19 mouse cellular contexts compared by ENCODE assay signal in genomic region chr10:67669066-67669465, GRCm38 (mm10).
"Had no signal": no experiment of that assay in that cellular context is flagged by ENCODE, and none has a peak within 500 bp of the region (broad histone marks: within the 10 kb centered on the region; RNA-seq: fewer than 3 reads in every experiment).

No protein-coding gene starts in this region.

- H3K27ac ChIP-seq: liver, embryonic 15.5 days; midbrain, embryonic 10.5 days; midbrain, embryonic 12.5 days; neural tube, embryonic 13.5 days; neural tube, embryonic 15.5 days had no signal

- DNase-seq: liver, postnatal 0 days; lung, embryonic 14.5 days; lung, postnatal 10 days; lung, postnatal 4 days; midbrain, embryonic 14.5 days; right cerebral cortex, adult 18-20 months; right cerebral cortex, postnatal 25 days; right cerebral cortex, postnatal 4 days; spleen, adult 18-20 months; thymus, adult 2 months; thymus, postnatal 25 days; thymus, postnatal 4 days had no signal

- H3K4me1 ChIP-seq: liver, embryonic 15.5 days; midbrain, embryonic 10.5 days; midbrain, embryonic 12.5 days; neural tube, embryonic 13.5 days; neural tube, embryonic 15.5 days had no signal

- H3K4me3 ChIP-seq: liver, embryonic 15.5 days; midbrain, embryonic 10.5 days; midbrain, embryonic 12.5 days; myocyte; neural tube, embryonic 13.5 days; neural tube, embryonic 15.5 days had no signal

- H3K9me3 ChIP-seq: liver, embryonic 15.5 days; midbrain, embryonic 12.5 days; neural tube, embryonic 13.5 days; neural tube, embryonic 15.5 days had no signal

- H3K27me3 ChIP-seq: liver, embryonic 15.5 days; midbrain, embryonic 12.5 days; neural tube, embryonic 13.5 days; neural tube, embryonic 15.5 days had no signal

- H3K36me3 ChIP-seq: liver, embryonic 15.5 days; midbrain, embryonic 10.5 days; midbrain, embryonic 12.5 days; neural tube, embryonic 13.5 days; neural tube, embryonic 15.5 days had no signal

- ATAC-seq: liver, postnatal 0 days; midbrain, embryonic 16.5 days had no signal
